Mouse (Mus musculus): ENCODE measurements around the gene Tec. TPM values are rescaled to one million over a fixed set of nuclear protein-coding genes. Genes with fewer than 3 reads are reported as not detected.

Gene Tec
- polyA plus RNA-seq, 1 experiment, result not detected

DNA sequence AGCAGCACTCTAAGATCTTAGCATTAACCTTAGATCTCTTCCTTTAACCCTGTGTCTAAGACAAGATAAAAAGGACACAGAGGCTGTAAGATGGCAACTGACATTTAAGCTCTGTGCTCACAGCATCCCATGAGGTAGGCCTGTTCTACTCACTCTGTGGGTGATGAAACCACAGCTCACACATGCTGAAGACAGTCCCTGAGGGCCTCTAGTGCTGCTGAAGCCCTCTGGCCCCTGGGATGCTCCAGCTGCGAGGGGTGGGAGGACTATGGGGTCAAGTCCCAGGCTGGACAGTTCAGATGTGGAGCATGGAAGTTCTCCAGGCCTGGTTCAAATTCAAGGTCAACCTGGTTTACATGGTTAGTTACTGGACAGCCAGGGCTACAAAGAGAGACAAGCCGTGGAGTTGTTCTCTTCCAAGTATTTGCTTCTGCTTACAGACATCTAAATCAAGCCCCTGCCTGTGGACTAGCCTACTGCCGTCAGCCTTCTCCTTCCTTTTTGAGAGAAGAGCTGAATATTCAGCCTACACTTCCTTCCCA, 74.9 kb downstream of the Tec start:
- H3K4me3 ChIP-seq (ENCODE audit: insufficient read depth, low read depth, low read length), result no peak overlapping the region
- no peak overlapping the region for H3K27ac ChIP-seq (ENCODE audit: insufficient read depth, low read depth, low read length)
- WGBS, result 87% methylated on average over 3 of the region's 3 CpGs
- no peak for TF ChIP-seq POLR2A (IDR thresholded peaks at IDR 0.05; ENCODE audit: insufficient read depth, low read depth, low read length)
- H3K4me1 ChIP-seq (ENCODE audit: control insufficient read depth, insufficient read depth, low read length), result peaks cover 7% of the 10 kb centered on the region

- Histone ChIP-seq H3K27ac (ENCODE audit: insufficient read depth, low read depth, low read length) (no peak overlapping the region), H3K4me1 (ENCODE audit: control insufficient read depth, insufficient read depth, low read length) (peaks cover 7% of the 10 kb centered on the region), H3K4me3 (ENCODE audit: insufficient read depth, low read depth, low read length) (no peak overlapping the region)
- no peak for TF ChIP-seq CTCF (IDR thresholded peaks at IDR 0.05; ENCODE audit: insufficient read depth, low read depth, low read length)
- no peak for TF ChIP-seq POLR2A (IDR thresholded peaks at IDR 0.05; ENCODE audit: insufficient read depth, low read depth, low read length)
- WGBS, result 12% methylated on average over 6 of the region's 6 CpGs
These were observed 76.5 kb downstream of the Tec start for GRCm38 (mm10) chr5:72791789-72792188.

DNA sequence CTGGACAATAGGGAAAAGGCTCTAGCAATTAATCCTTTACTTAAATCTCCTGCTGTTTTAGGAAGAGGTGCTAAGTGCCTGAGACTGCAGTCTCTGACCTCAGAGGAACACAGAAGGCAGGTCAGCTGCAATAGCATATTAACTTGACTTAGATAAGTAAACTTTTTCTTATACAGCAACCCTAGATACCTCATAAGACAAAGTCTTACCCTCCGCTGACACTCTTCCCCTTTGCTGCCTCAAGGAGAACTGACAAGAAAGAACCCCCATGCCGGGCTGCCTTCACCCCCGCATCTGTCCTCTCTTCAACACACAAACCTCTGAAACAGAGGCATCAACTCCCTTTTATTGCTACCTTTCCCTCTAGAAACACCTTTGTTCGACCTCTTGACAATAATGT, 76.9 kb downstream of the Tec start:
- TF ChIP-seq CTCF (IDR thresholded peaks at IDR 0.05; ENCODE audit: insufficient read depth, low read depth, low read length) (no peak), POLR2A (IDR thresholded peaks at IDR 0.05; ENCODE audit: insufficient read depth, low read depth, low read length) (no peak)
- H3K4me3 ChIP-seq (ENCODE audit: insufficient read depth, low read depth, low read length), result no peak overlapping the region
- H3K27ac ChIP-seq (ENCODE audit: insufficient read depth, low read depth, low read length), result no peak overlapping the region
- 75% methylated on average over 4 of the region's 4 CpGs for WGBS
- H3K4me1 ChIP-seq (ENCODE audit: control insufficient read depth, insufficient read depth, low read length), result peaks cover 5% of the 10 kb centered on the region

GRCm38 (mm10) chr5:72785451-72785850, 82.8 kb downstream of the Tec start:
- no peak for TF ChIP-seq POLR2A (IDR thresholded peaks at IDR 0.05; ENCODE audit: insufficient read depth, low read depth, low read length)
- no peak for TF ChIP-seq CTCF (IDR thresholded peaks at IDR 0.05; ENCODE audit: insufficient read depth, low read depth, low read length)
- Histone ChIP-seq H3K4me3 (ENCODE audit: insufficient read depth, low read depth, low read length) (no peak overlapping the region), H3K4me1 (ENCODE audit: control insufficient read depth, insufficient read depth, low read length) (no peaks in the 10 kb centered on the region), H3K27ac (ENCODE audit: insufficient read depth, low read depth, low read length) (no peak overlapping the region)
- WGBS, result 70% methylated on average over 4 of the region's 4 CpGs

DNA sequence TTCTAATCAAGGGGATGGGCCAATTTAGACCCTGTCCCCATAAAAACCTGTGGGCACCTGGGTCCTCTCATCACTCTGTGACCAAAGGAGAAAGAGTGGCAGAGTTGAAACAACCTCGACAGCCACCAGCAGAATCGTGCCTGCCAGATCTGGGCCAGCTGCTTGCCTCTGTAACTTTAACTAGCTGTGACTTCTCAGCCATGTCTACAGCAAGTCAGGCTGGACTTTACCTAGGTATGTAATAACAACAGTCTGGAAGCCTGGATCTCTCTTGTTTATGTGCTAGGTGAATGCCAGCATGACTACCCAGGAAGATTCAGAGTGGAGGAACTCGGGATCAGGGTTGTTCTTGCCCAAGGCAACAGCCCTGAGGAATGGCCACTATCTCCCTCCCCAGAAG, 83.6 kb downstream of the Tec start:
- TF ChIP-seq CTCF (IDR thresholded peaks at IDR 0.05; ENCODE audit: insufficient read depth, low read depth, low read length) (no peak), POLR2A (IDR thresholded peaks at IDR 0.05; ENCODE audit: insufficient read depth, low read depth, low read length) (no peak)
- Histone ChIP-seq H3K4me1 (ENCODE audit: control insufficient read depth, insufficient read depth, low read length) (no peaks in the 10 kb centered on the region), H3K27ac (ENCODE audit: insufficient read depth, low read depth, low read length) (no peak overlapping the region), H3K4me3 (ENCODE audit: insufficient read depth, low read depth, low read length) (no peak overlapping the region)
- 93% methylated on average over 3 of the region's 3 CpGs for WGBS

DNA sequence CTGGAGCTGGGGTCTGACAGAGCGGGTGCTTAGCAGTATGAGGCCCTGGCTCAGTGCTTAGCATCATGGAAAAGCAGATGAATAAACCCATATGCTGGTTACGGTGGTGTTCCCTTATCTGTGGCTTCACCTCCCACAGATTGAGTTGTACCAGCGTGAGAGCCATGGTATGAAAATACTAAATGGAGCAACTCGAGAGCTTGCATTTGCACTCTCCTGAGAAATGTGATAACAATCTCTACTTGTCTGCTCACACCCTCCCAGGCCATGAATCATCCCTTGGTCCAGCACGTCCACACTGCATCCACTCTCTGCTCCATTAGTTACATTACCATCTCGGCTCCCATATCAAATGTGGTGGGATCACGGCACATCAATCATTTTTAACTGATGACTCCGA, 84.3 kb downstream of the Tec start:
- no peak overlapping the region for H3K4me3 ChIP-seq (ENCODE audit: insufficient read depth, low read depth, low read length)
- no peaks in the 10 kb centered on the region for H3K4me1 ChIP-seq (ENCODE audit: control insufficient read depth, insufficient read depth, low read length)
- no peak overlapping the region for H3K27ac ChIP-seq (ENCODE audit: insufficient read depth, low read depth, low read length)
- 86% methylated on average over 8 of the region's 8 CpGs for WGBS
- TF ChIP-seq POLR2A (IDR thresholded peaks at IDR 0.05; ENCODE audit: insufficient read depth, low read depth, low read length), result no peak
- TF ChIP-seq CTCF (IDR thresholded peaks at IDR 0.05; ENCODE audit: insufficient read depth, low read depth, low read length), result no peak

GRCm38 (mm10) chr5:72783123-72783522, 85.2 kb downstream of the Tec start:
- no peak overlapping the region for H3K27ac ChIP-seq (ENCODE audit: insufficient read depth, low read depth, low read length)
- 72% methylated on average over 7 of the region's 7 CpGs for WGBS

GRCm38 (mm10) chr5:72781776-72782175, 86.5 kb downstream of the Tec start:
- WGBS, result 86% methylated on average over 11 of the region's 11 CpGs
- no peak overlapping the region for H3K27ac ChIP-seq (ENCODE audit: insufficient read depth, low read depth, low read length)
- TF ChIP-seq CTCF (IDR thresholded peaks at IDR 0.05; ENCODE audit: insufficient read depth, low read depth, low read length), result no peak
- TF ChIP-seq POLR2A (IDR thresholded peaks at IDR 0.05; ENCODE audit: insufficient read depth, low read depth, low read length), result no peak
- H3K4me3 ChIP-seq (ENCODE audit: insufficient read depth, low read depth, low read length), result no peak overlapping the region
- H3K4me1 ChIP-seq (ENCODE audit: control insufficient read depth, insufficient read depth, low read length), result no peaks in the 10 kb centered on the region

More at GRCm38 (mm10) chr5:72783123-72783522, 85.2 kb downstream of the Tec start:
- H3K4me1 ChIP-seq (ENCODE audit: control insufficient read depth, insufficient read depth, low read length), result no peaks in the 10 kb centered on the region
- H3K4me3 ChIP-seq (ENCODE audit: insufficient read depth, low read depth, low read length), result no peak overlapping the region
- TF ChIP-seq CTCF (IDR thresholded peaks at IDR 0.05; ENCODE audit: insufficient read depth, low read depth, low read length), result no peak
- no peak for TF ChIP-seq POLR2A (IDR thresholded peaks at IDR 0.05; ENCODE audit: insufficient read depth, low read depth, low read length)

GRCm38 (mm10) chr5:72776595-72776994, 91.7 kb downstream of the Tec start:
- TF ChIP-seq POLR2A (IDR thresholded peaks at IDR 0.05; ENCODE audit: insufficient read depth, low read depth, low read length) (no peak), CTCF (IDR thresholded peaks at IDR 0.05; ENCODE audit: insufficient read depth, low read depth, low read length) (no peak)
- Histone ChIP-seq H3K27ac (ENCODE audit: insufficient read depth, low read depth, low read length) (no peak overlapping the region), H3K4me3 (ENCODE audit: insufficient read depth, low read depth, low read length) (no peak overlapping the region), H3K4me1 (ENCODE audit: control insufficient read depth, insufficient read depth, low read length) (no peaks in the 10 kb centered on the region)
- WGBS, result 55% methylated on average over 2 of the region's 2 CpGs

DNA sequence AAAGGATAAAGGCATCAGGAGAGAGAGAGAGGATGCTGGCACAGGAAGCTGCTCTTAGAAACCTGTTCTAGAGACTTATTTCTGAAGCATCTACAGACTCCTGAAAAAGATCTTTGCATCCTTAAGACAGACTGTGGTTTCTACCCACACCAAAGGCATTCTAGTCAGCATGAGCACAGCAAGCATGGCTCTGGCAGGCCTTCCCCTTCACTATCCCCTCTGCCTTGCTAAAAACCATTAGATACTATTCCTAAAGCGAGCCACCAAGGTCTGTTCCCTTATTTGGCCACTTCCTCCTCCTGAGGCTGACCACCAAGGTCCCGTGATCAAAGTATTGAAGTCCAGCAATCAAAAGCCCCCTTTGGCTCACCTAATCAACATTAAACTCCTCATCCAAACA, 92.2 kb downstream of the Tec start:
- no peak overlapping the region for H3K4me3 ChIP-seq (ENCODE audit: insufficient read depth, low read depth, low read length)
- no peak overlapping the region for H3K27ac ChIP-seq (ENCODE audit: insufficient read depth, low read depth, low read length)
- H3K4me1 ChIP-seq (ENCODE audit: control insufficient read depth, insufficient read depth, low read length), result no peaks in the 10 kb centered on the region
- 86% methylated on average over 2 of the region's 2 CpGs for WGBS
- TF ChIP-seq POLR2A (IDR thresholded peaks at IDR 0.05; ENCODE audit: insufficient read depth, low read depth, low read length), result no peak
- TF ChIP-seq CTCF (IDR thresholded peaks at IDR 0.05; ENCODE audit: insufficient read depth, low read depth, low read length), result no peak

Data from olfactory bulb, adult 2 months (tissue).